Mouse (Mus musculus): ENCODE data around the gene Camta2.

DNA sequence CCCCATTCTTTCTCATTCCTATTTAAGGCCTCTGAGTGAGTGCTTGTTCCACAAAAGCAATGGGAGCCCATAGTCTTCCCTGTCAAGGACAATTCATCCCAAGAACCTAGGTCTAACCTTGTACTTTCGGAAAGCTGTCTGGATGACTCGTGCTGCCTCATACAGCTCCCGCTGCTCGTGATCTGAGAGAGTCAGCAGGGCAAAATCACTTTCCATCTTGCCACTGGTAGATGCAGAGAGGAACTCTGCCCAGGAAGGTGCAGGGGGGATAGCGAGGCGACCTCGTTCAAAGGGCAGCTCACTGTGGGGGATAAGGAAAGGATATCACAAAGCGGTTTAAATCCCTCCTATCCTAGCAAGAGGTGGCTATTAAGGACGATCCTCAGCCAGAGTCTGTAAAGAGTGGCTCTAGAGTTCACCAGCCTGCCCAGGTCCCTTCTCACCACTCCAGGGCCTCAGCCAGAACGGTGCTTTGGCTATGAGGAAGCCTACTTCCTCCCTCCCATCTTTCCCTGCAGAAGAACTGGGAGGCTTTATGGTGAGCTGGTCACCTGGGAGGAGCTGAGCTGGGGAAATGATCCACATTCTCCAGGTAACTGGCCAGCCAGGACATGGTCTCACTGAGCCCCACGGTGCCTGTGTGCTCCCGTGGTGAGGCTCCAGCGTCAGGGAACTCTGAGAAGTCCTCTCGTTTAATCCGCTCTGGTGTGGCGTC, 16.4 kb downstream of the Camta2 start:
- TF ChIP-seq CTCF (IDR thresholded peaks at IDR 0.05; ENCODE audit: low read depth) (no peak), EP300 (optimal IDR thresholded peaks at IDR 0.05) (no peak)
